Mouse (Mus musculus): ENCODE measurements at regions not wholly inside any gene's neighbourhood (a gene's known extent, or its start where the extent isn't known, plus 50 kb on each side); places are given as distances from the start of the nearest gene placed in this dataset.

- Histone ChIP-seq H3K4me2 (replicated peaks) (no peak overlapping the region), H3K4me3 (replicated peaks) (no peak overlapping the region), H3K27me3 (no peaks in the 10 kb centered on the region), H3K9me3 (replicated peaks) (no peaks in the 10 kb centered on the region), H3K27ac (replicated peaks) (no peak overlapping the region), H3K4me1 (no peaks in the 10 kb centered on the region), H3K9ac (no peak overlapping the region), H3K36me3 (no peaks in the 10 kb centered on the region)
- WGBS, result 76% methylated on average over 8 of the region's 8 CpGs
- 0 out of 2 replicates have a peak, but pooled peaks have one; percentile 4 for ATAC-seq (ENCODE audit: insufficient number of reproducible peaks, low FRiP score, low TSS enrichment, low read depth)
Measured at GRCm38 (mm10) chr11:44238598-44238997, 161.3 kb upstream of the Il12b start.

- Histone ChIP-seq H3K9ac (no peak overlapping the region), H3K9me3 (replicated peaks) (no peaks in the 10 kb centered on the region), H3K4me1 (no peaks in the 10 kb centered on the region), H3K27me3 (no peaks in the 10 kb centered on the region), H3K4me2 (replicated peaks) (no peak overlapping the region), H3K27ac (replicated peaks) (no peak overlapping the region), H3K36me3 (no peaks in the 10 kb centered on the region), H3K4me3 (replicated peaks) (no peak overlapping the region)
- 58% methylated on average over 2 of the region's 2 CpGs for WGBS
- ATAC-seq (ENCODE audit: insufficient number of reproducible peaks, low FRiP score, low TSS enrichment, low read depth), result no peak
Measured at GRCm38 (mm10) chr11:44243184-44243583, 156.7 kb upstream of the Il12b start.

DNA sequence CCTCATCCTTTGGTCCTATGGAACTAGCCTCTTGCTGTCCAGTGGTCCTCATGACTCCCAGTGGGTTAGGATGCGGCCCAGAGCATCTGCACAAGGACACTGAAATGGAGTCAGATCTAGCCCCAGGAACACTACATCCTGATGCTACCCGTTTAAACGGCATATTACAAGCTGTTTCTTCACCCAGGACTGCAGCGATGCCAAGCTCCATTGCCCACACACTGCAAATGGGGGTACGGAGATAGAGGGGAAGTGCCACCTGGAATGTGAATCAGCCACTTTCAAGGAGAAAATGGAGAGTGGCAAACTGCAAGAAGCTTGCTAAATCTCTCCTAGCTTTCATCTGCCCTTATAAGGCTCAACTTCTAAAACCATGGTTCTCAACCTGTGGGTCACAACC lies 148.0 kb upstream of the Il12b start:
- ATAC-seq (ENCODE audit: insufficient number of reproducible peaks, low FRiP score, low TSS enrichment, low read depth), result no peak
- WGBS, result 92% methylated on average over 5 of the region's 5 CpGs
- no peaks in the 10 kb centered on the region for H3K36me3 ChIP-seq

GRCm38 (mm10) chr11:44260376-44261111 lies 139.3 kb upstream of the Il12b start:
- H3K4me3 ChIP-seq (replicated peaks), result no peak overlapping the region
- 76% methylated on average over 10 of the region's 10 CpGs for WGBS
- no peaks in the 10 kb centered on the region for H3K9me3 ChIP-seq (replicated peaks)
- H3K9ac ChIP-seq, result no peak overlapping the region
- no peaks in the 10 kb centered on the region for H3K36me3 ChIP-seq
- H3K27ac ChIP-seq (replicated peaks), result no peak overlapping the region
- H3K4me1 ChIP-seq, result no peaks in the 10 kb centered on the region
- no peak overlapping the region for H3K4me2 ChIP-seq (replicated peaks)
- H3K27me3 ChIP-seq, result no peaks in the 10 kb centered on the region
- ATAC-seq (ENCODE audit: insufficient number of reproducible peaks, low FRiP score, low TSS enrichment, low read depth), result no peak

More for the DNA sequence above, 148.0 kb upstream of the Il12b start:
- Histone ChIP-seq H3K27ac (replicated peaks) (no peak overlapping the region), H3K27me3 (no peaks in the 10 kb centered on the region), H3K4me1 (no peaks in the 10 kb centered on the region), H3K9ac (no peak overlapping the region), H3K4me3 (replicated peaks) (no peak overlapping the region), H3K9me3 (replicated peaks) (no peaks in the 10 kb centered on the region), H3K4me2 (replicated peaks) (no peak overlapping the region)

GRCm38 (mm10) chr11:44261657-44262056 lies 138.2 kb upstream of the Il12b start:
- no peaks in the 10 kb centered on the region for H3K9me3 ChIP-seq (replicated peaks)
- no peak overlapping the region for H3K4me3 ChIP-seq (replicated peaks)
- no peaks in the 10 kb centered on the region for H3K27me3 ChIP-seq
- no peaks in the 10 kb centered on the region for H3K36me3 ChIP-seq
- no peak overlapping the region for H3K27ac ChIP-seq (replicated peaks)
- no peak overlapping the region for H3K4me2 ChIP-seq (replicated peaks)
- H3K4me1 ChIP-seq, result no peaks in the 10 kb centered on the region
- WGBS, result 73% methylated on average over 8 of the region's 8 CpGs
- H3K9ac ChIP-seq, result no peak overlapping the region
- no peak for ATAC-seq (ENCODE audit: insufficient number of reproducible peaks, low FRiP score, low TSS enrichment, low read depth)

DNA sequence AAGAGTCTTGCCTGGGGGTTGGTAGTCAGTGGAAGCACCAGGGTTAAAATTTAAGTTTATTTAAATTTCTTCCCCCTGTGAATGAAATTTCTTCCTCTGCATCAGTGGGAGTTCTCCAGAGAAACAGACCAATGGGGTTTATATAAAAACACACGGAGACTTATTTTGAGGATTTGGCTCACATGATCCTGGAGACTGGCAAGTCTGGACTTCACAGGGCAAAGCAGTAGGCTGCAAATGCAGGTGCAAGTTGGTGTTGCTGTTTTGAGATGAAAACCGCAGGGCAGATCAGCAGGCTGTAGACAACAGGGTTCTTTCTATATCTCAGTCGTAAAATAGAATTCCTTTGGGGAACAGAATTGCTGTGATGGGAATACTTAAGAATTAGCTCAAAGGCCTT lies 137.3 kb upstream of the Il12b start:
- H3K4me1 ChIP-seq, result no peaks in the 10 kb centered on the region
- no peak overlapping the region for H3K27ac ChIP-seq (replicated peaks)
- H3K9ac ChIP-seq, result no peak overlapping the region
- no peaks in the 10 kb centered on the region for H3K36me3 ChIP-seq
- no peak for ATAC-seq (ENCODE audit: insufficient number of reproducible peaks, low FRiP score, low TSS enrichment, low read depth)
- 75% methylated on average over 3 of the region's 3 CpGs for WGBS
- no peak overlapping the region for H3K4me3 ChIP-seq (replicated peaks)
- H3K27me3 ChIP-seq, result no peaks in the 10 kb centered on the region
- no peak overlapping the region for H3K4me2 ChIP-seq (replicated peaks)
- no peaks in the 10 kb centered on the region for H3K9me3 ChIP-seq (replicated peaks)

DNA sequence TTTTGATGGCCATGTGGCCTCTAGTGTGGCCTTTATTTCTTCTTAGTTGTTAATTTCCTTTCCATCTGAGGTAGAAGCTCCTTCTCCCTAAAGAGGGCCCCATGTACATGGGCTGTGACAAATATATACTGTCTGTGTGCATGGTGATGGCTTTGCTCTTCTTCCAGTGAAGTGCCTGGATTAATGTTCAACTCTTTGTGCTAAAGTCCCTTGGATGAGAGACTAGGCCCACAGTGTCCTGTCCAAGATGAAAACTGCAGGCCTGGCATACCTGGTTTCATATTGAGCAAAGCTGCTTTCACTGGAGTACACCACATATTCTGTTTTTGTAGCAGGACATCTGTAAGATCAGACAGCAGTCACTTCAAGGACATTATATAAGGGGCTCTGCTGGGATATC lies 127.6 kb upstream of the Il12b start:
- Histone ChIP-seq H3K9ac (no peak overlapping the region), H3K36me3 (no peaks in the 10 kb centered on the region), H3K27me3 (no peaks in the 10 kb centered on the region), H3K4me2 (replicated peaks) (no peak overlapping the region), H3K27ac (replicated peaks) (no peak overlapping the region), H3K4me1 (no peaks in the 10 kb centered on the region), H3K9me3 (replicated peaks) (no peaks in the 10 kb centered on the region), H3K4me3 (replicated peaks) (no peak overlapping the region)
- ATAC-seq (ENCODE audit: insufficient number of reproducible peaks, low FRiP score, low TSS enrichment, low read depth), result no peak

DNA sequence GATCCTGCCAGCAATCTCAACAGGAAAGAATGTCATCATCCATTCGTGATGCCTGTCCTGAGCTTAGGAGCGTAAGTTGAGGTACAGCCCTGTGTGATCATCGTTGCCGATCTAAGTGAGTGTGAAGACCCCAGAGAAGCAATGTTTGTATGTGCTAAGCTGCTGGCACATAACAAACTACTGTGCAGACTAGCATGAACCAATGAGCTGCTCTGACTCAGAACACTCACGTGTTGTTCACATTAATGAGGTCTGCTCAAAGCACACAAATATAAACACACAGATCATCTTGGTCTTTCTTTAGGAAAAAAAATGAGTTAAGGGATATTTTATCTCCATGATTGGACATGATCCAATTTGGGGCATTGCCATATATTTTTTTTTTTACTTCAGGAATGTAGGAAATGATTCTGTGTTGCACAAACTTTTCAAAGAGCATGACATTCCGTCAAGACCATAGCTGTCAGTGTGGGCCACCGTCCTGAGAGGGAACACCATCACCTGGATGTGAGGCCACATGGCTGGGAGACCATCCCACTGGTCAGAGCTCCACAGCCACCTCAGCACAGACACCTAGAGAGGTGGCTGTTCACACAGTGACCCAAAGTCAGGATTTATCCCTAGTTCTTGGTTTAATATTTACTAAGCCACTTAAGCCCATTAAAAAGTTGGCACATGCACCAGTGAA lies 121.2 kb upstream of the Il12b start:
- no peak overlapping the region for H3K4me2 ChIP-seq (replicated peaks)
- no peak for ATAC-seq (ENCODE audit: insufficient number of reproducible peaks, low FRiP score, low TSS enrichment, low read depth)
- WGBS, result 71% methylated on average over 7 of the region's 7 CpGs

GRCm38 (mm10) chr11:44285961-44286360 lies 113.9 kb upstream of the Il12b start:
- Histone ChIP-seq H3K4me2 (replicated peaks) (no peak overlapping the region), H3K27ac (replicated peaks) (no peak overlapping the region), H3K9ac (no peak overlapping the region), H3K4me3 (replicated peaks) (no peak overlapping the region), H3K36me3 (no peaks in the 10 kb centered on the region), H3K9me3 (replicated peaks) (no peaks in the 10 kb centered on the region), H3K27me3 (no peaks in the 10 kb centered on the region), H3K4me1 (no peaks in the 10 kb centered on the region)
- WGBS, result 79% methylated on average over 2 of the region's 2 CpGs
- ATAC-seq (ENCODE audit: insufficient number of reproducible peaks, low FRiP score, low TSS enrichment, low read depth), result no peak

More for the DNA sequence above, 121.2 kb upstream of the Il12b start:
- Histone ChIP-seq H3K27me3 (no peaks in the 10 kb centered on the region), H3K4me1 (no peaks in the 10 kb centered on the region), H3K9me3 (replicated peaks) (no peaks in the 10 kb centered on the region), H3K4me3 (replicated peaks) (no peak overlapping the region), H3K36me3 (no peaks in the 10 kb centered on the region), H3K9ac (no peak overlapping the region), H3K27ac (replicated peaks) (no peak overlapping the region)

DNA sequence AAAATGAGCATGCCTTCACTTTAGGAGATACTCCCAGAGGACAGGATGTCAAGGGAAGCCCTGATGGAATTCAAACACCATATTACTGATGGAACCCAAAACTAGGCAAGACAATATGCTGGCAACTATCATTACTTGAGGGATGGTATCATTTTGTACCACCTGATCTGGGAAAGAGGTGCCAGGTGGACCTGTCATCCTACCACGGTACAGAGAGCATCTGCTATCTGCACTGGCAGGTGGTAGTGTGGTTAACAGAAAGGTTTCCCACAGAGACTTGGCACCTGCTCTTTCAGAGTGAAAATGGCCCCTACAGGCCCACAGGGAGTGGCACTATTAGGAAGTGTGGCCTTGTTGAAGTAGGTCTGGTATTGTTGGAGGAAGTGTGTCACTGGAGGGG lies 111.0 kb upstream of the Il12b start:
- ATAC-seq (ENCODE audit: insufficient number of reproducible peaks, low FRiP score, low TSS enrichment, low read depth), result no peak
- no peak overlapping the region for H3K9ac ChIP-seq
- H3K36me3 ChIP-seq, result no peaks in the 10 kb centered on the region
- no peak overlapping the region for H3K4me3 ChIP-seq (replicated peaks)
- 76% methylated on average over 1 of the region's 1 CpGs for WGBS
- no peaks in the 10 kb centered on the region for H3K9me3 ChIP-seq (replicated peaks)
- H3K4me2 ChIP-seq (replicated peaks), result no peak overlapping the region
- no peak overlapping the region for H3K27ac ChIP-seq (replicated peaks)
- H3K4me1 ChIP-seq, result no peaks in the 10 kb centered on the region
- no peaks in the 10 kb centered on the region for H3K27me3 ChIP-seq

- Histone ChIP-seq H3K27ac (replicated peaks) (no peak overlapping the region), H3K4me2 (replicated peaks) (no peak overlapping the region), H3K36me3 (no peaks in the 10 kb centered on the region), H3K27me3 (no peaks in the 10 kb centered on the region), H3K9me3 (replicated peaks) (no peaks in the 10 kb centered on the region), H3K4me3 (replicated peaks) (no peak overlapping the region), H3K4me1 (no peaks in the 10 kb centered on the region), H3K9ac (no peak overlapping the region)
- no peak for ATAC-seq (ENCODE audit: insufficient number of reproducible peaks, low FRiP score, low TSS enrichment, low read depth)
- 82% methylated on average over 8 of the region's 8 CpGs for WGBS
Measured at GRCm38 (mm10) chr11:44303786-44304185, 96.1 kb upstream of the Il12b start.

GRCm38 (mm10) chr11:44316061-44316460 lies 83.8 kb upstream of the Il12b start:
- H3K27me3 ChIP-seq, result no peaks in the 10 kb centered on the region
- no peak overlapping the region for H3K4me2 ChIP-seq (replicated peaks)
- no peak for ATAC-seq (ENCODE audit: insufficient number of reproducible peaks, low FRiP score, low TSS enrichment, low read depth)
- no peak overlapping the region for H3K9ac ChIP-seq
- WGBS, result 80% methylated on average over 8 of the region's 8 CpGs
- no peak overlapping the region for H3K27ac ChIP-seq (replicated peaks)
- no peaks in the 10 kb centered on the region for H3K9me3 ChIP-seq (replicated peaks)
- no peak overlapping the region for H3K4me3 ChIP-seq (replicated peaks)
- no peaks in the 10 kb centered on the region for H3K36me3 ChIP-seq
- no peaks in the 10 kb centered on the region for H3K4me1 ChIP-seq
